In genomic region chr7:40539789-40540188, GRCm38 (mm10) we compare ENCODE assay signal across 22 mouse cellular contexts.
DNase-seq lines count a peak whose midpoint lies in the region; ATAC-seq and TF ChIP-seq lines count a peak whose summit lies in the region.
"Had no signal": no experiment of that assay in that cellular context is flagged by ENCODE, and none has a peak within 500 bp of the region (broad histone marks: within the 10 kb centered on the region; RNA-seq: fewer than 3 reads in every experiment).

No protein-coding gene starts in this region.

- ATAC-seq in forebrain, postnatal 0 days, result 0 out of 2 replicates have a peak, but pooled peaks have one; percentile 3
- ATAC-seq in forebrain, embryonic 15.5 days (replicated peaks), result no peak
- ATAC-seq in limb, embryonic 13.5 days (ENCODE audit: low FRiP score, low read depth), result peak; percentile 57; the same call in 1 of the 2 replicates
- peak; percentile 45; the same call in 1 of the 2 replicates for ATAC-seq in limb, embryonic 15.5 days (ENCODE audit: insufficient number of reproducible peaks, low FRiP score, low TSS enrichment, low read depth)

- WGBS in forebrain, postnatal 0 days, result 51% methylated on average over 5 of the region's 5 CpGs
- WGBS in forebrain, embryonic 15.5 days, result 54% methylated on average over 5 of the region's 5 CpGs
- 57% methylated on average over 5 of the region's 5 CpGs for WGBS in limb, embryonic 13.5 days
- WGBS in limb, embryonic 10.5 days, result 76% methylated on average over 5 of the region's 5 CpGs
- 43% methylated on average over 5 of the region's 5 CpGs for WGBS in limb, embryonic 15.5 days

- H3K27ac ChIP-seq in forebrain, postnatal 0 days (ENCODE audit: low read depth, low read length), result no peak overlapping the region
- no peak overlapping the region for H3K27ac ChIP-seq in forebrain, embryonic 15.5 days (replicated peaks)
- H3K27ac ChIP-seq in limb, embryonic 13.5 days, result no peak overlapping the region
- no peak overlapping the region for H3K27ac ChIP-seq in limb, embryonic 10.5 days
- H3K27ac ChIP-seq in limb, embryonic 15.5 days, result no peak overlapping the region
- H3K27ac ChIP-seq: embryonic facial prominence, embryonic 12.5 days; heart, embryonic 13.5 days; kidney, postnatal 0 days; left cerebral cortex, adult 2 months; limb, embryonic 12.5 days; liver, embryonic 15.5 days; macrophage; midbrain, embryonic 10.5 days had no signal

- no peak overlapping the region for H3K4me2 ChIP-seq in forebrain, postnatal 0 days (ENCODE audit: low read depth)
- H3K4me2 ChIP-seq in forebrain, embryonic 15.5 days (replicated peaks), result no peak overlapping the region
- no peak overlapping the region for H3K4me2 ChIP-seq in limb, embryonic 13.5 days (replicated peaks)
- H3K4me2 ChIP-seq in limb, embryonic 15.5 days, result no peak overlapping the region
- H3K4me2 ChIP-seq: embryonic facial prominence, embryonic 12.5 days; heart, embryonic 13.5 days; limb, embryonic 12.5 days; liver, embryonic 15.5 days had no signal

- no peak for TF ChIP-seq CTCF in forebrain, postnatal 0 days (IDR thresholded peaks at IDR 0.05; ENCODE audit: low read depth)

- no peaks in the 10 kb centered on the region for H3K36me3 ChIP-seq in forebrain, postnatal 0 days (ENCODE audit: insufficient read depth)
- no peaks in the 10 kb centered on the region for H3K36me3 ChIP-seq in forebrain, embryonic 15.5 days
- no peaks in the 10 kb centered on the region for H3K36me3 ChIP-seq in limb, embryonic 13.5 days
- no peaks in the 10 kb centered on the region for H3K36me3 ChIP-seq in limb, embryonic 10.5 days
- no peaks in the 10 kb centered on the region for H3K36me3 ChIP-seq in limb, embryonic 15.5 days
- H3K36me3 ChIP-seq: embryonic facial prominence, embryonic 12.5 days; heart, embryonic 13.5 days; limb, embryonic 12.5 days; liver, embryonic 15.5 days; midbrain, embryonic 10.5 days had no signal

- H3K4me1 ChIP-seq in forebrain, postnatal 0 days (ENCODE audit: insufficient read depth), result no peaks in the 10 kb centered on the region
- no peaks in the 10 kb centered on the region for H3K4me1 ChIP-seq in forebrain, embryonic 15.5 days
- peaks cover 11% of the 10 kb centered on the region for H3K4me1 ChIP-seq in limb, embryonic 13.5 days
- 0 out of 2 replicates have a peak, but pooled peaks cover 4% of the 10 kb centered on the region for H3K4me1 ChIP-seq in limb, embryonic 10.5 days
- H3K4me1 ChIP-seq in limb, embryonic 15.5 days, result peaks cover 11% of the 10 kb centered on the region; the same call in 1 of the 2 replicates
- H3K4me1 ChIP-seq: heart, embryonic 13.5 days; liver, embryonic 15.5 days; midbrain, embryonic 10.5 days had no signal

- peak; percentile 57 to 65 for DNase-seq in cerebellum, postnatal 10 days
- no peak for DNase-seq in cerebellum, adult 9-10 months
- no peak for DNase-seq in forebrain, postnatal 0 days
- DNase-seq in limb, embryonic 10.5 days (ENCODE audit: low spot score), result no peak
- no peak for DNase-seq in spleen, postnatal 4 days (ENCODE audit: low spot score in 2 of 2)
- DNase-seq: adrenal gland, adult 2 months; gastrocnemius, postnatal 14 days; heart, adult 18-20 months; kidney, adult 18-20 months; retina, postnatal 1 day; thymus, adult 2 months had no signal

- no peaks in the 10 kb centered on the region for H3K9me3 ChIP-seq in forebrain, postnatal 0 days (ENCODE audit: low read length)
- H3K9me3 ChIP-seq in forebrain, embryonic 15.5 days, result no peaks in the 10 kb centered on the region
- H3K9me3 ChIP-seq in limb, embryonic 13.5 days, result no peaks in the 10 kb centered on the region
- H3K9me3 ChIP-seq in limb, embryonic 10.5 days (replicated peaks), result no peaks in the 10 kb centered on the region
- H3K9me3 ChIP-seq in limb, embryonic 15.5 days, result no peaks in the 10 kb centered on the region
- H3K9me3 ChIP-seq: embryonic facial prominence, embryonic 12.5 days; heart, embryonic 13.5 days; limb, embryonic 12.5 days; liver, embryonic 15.5 days; midbrain, embryonic 10.5 days had no signal

- H3K4me3 ChIP-seq in forebrain, postnatal 0 days (ENCODE audit: low read depth, low read length), result no peak overlapping the region
- no peak overlapping the region for H3K4me3 ChIP-seq in forebrain, embryonic 15.5 days
- no peak overlapping the region for H3K4me3 ChIP-seq in limb, embryonic 13.5 days
- H3K4me3 ChIP-seq in limb, embryonic 10.5 days, result no peak overlapping the region
- no peak overlapping the region for H3K4me3 ChIP-seq in limb, embryonic 15.5 days
- H3K4me3 ChIP-seq: embryonic facial prominence, embryonic 12.5 days; heart, embryonic 13.5 days; left cerebral cortex, adult 2 months; limb, embryonic 12.5 days; liver, embryonic 15.5 days; midbrain, embryonic 10.5 days had no signal

- no peak overlapping the region for H3K9ac ChIP-seq in forebrain, postnatal 0 days
- no peak overlapping the region for H3K9ac ChIP-seq in forebrain, embryonic 15.5 days (replicated peaks)
- no peak overlapping the region for H3K9ac ChIP-seq in limb, embryonic 13.5 days
- no peak overlapping the region for H3K9ac ChIP-seq in limb, embryonic 15.5 days
- H3K9ac ChIP-seq: embryonic facial prominence, embryonic 12.5 days; heart, embryonic 13.5 days; limb, embryonic 12.5 days; liver, embryonic 15.5 days had no signal

- no peaks in the 10 kb centered on the region for H3K27me3 ChIP-seq in forebrain, postnatal 0 days (ENCODE audit: insufficient read depth, low read length)
- H3K27me3 ChIP-seq in forebrain, embryonic 15.5 days, result no peaks in the 10 kb centered on the region
- no peaks in the 10 kb centered on the region for H3K27me3 ChIP-seq in limb, embryonic 13.5 days
- no peaks in the 10 kb centered on the region for H3K27me3 ChIP-seq in limb, embryonic 10.5 days (ENCODE audit: low read depth, poor library complexity, severe bottlenecking)
- H3K27me3 ChIP-seq in limb, embryonic 15.5 days, result no peaks in the 10 kb centered on the region
- H3K27me3 ChIP-seq: embryonic facial prominence, embryonic 12.5 days; heart, embryonic 13.5 days; limb, embryonic 12.5 days; liver, embryonic 15.5 days had no signal

Comparison
In these comparisons a context has a peak if more than half of its experiments do, and no peak if none do; other contexts are left out.
1. DNase-seq: peak in cerebellum, postnatal 10 days (2 of 2); none in cerebellum, adult 9-10 months (single experiment), forebrain, postnatal 0 days (single experiment), limb, embryonic 10.5 days (single experiment) and spleen, postnatal 4 days (0 of 2).